Mouse (Mus musculus) forebrain, embryonic 10.5 days (tissue): Measurements from ENCODE around the gene Ttc29. TPM values are rescaled to one million over a fixed set of nuclear protein-coding genes. Genes with fewer than 3 reads are reported as not detected.

Experiments
- DNase-seq: peaks from one replicate; pipeline ENCODE4 v3.0.0-alpha.2; 2017; ENCODE audit warnings: low spot score; ENCODE audit errors: extremely low spot score
- H3K27ac ChIP-seq: fragments of 300-500 bp; sonication (generic); 2 replicates; pipeline ENCODE4 v1.5.1; 2016; ENCODE audit warnings: mild to moderate bottlenecking
- H3K27me3 ChIP-seq: fragments of 300-500 bp; sonication (generic); 2 replicates; pipeline ENCODE4 v1.6.1; 2016; ENCODE audit warnings: mild to moderate bottlenecking; ENCODE audit not compliant: poor library complexity, severe bottlenecking
- H3K36me3 ChIP-seq: fragments of 300-500 bp; sonication (generic); replicated peaks from 2 replicates; pipeline ENCODE4 v1.6.1; 2016; ENCODE audit warnings: mild to moderate bottlenecking, moderate library complexity
- H3K4me1 ChIP-seq: fragments of 300-500 bp; sonication (generic); 2 replicates; pipeline ENCODE4 v1.6.1; 2016
- H3K4me3 ChIP-seq: fragments of 300-500 bp; sonication (generic); 2 replicates; pipeline ENCODE4 v1.5.1; 2016; ENCODE audit warnings: mild to moderate bottlenecking, moderate library complexity
- H3K9me3 ChIP-seq: fragments of 300-500 bp; sonication (generic); 2 replicates; pipeline ENCODE4 v1.6.1; 2016; ENCODE audit warnings: mild to moderate bottlenecking, moderate library complexity
- WGBS: fragments of 180-500 bp; shearing (Covaris S2); methylation state at CpG from one replicate; pipeline ENCODE4 v1.1.7; 2016; 5-methylcytosine and 5-hydroxymethylcytosine counted together
- polyA plus RNA-seq: library from polyadenylated mRNA; unstranded; fragments of >200 nt; fragmentation: Nextera tagmentation; extraction: Ambion mirVana; gene quantifications from 2 replicates; pipeline ENCODE4 v1.2.1, GENCODE M21; 2016

The Ttc29 gene
- polyA plus RNA-seq, 1 experiment from 2014 or later = 0.21 TPM

DNA sequence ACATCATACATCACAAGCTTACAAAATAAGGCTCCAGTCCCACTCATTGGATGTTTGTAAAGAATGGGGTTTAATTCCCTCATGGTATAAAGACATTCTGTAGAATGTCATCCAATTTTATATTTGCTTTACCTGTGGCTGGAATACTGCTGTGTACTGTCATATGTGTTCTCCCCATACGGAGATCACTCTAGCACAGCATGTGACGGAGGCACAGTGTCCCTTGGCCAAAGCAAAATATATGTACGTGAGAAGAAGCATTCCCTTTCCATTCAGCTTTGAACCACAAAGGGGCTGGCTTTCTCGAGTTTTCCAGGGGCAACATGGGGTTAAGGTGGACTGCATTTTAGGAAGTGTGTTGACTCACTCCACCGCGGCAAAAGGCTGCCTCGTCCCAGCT, 132.6 kb downstream of the Ttc29 start:
- WGBS = 46% methylated on average over 7 of the region's 7 CpGs
- H3K9me3 ChIP-seq = no peaks in the 10 kb centered on the region
- DNase-seq = no peak
- H3K27me3 ChIP-seq = peaks cover 17% of the 10 kb centered on the region; the same call in 1 of the 2 replicates
- no peak overlapping the region for H3K27ac ChIP-seq
- H3K4me1 ChIP-seq = peaks cover 17% of the 10 kb centered on the region
- H3K36me3 ChIP-seq = no peaks in the 10 kb centered on the region
- H3K4me3 ChIP-seq = no peak overlapping the region

DNA sequence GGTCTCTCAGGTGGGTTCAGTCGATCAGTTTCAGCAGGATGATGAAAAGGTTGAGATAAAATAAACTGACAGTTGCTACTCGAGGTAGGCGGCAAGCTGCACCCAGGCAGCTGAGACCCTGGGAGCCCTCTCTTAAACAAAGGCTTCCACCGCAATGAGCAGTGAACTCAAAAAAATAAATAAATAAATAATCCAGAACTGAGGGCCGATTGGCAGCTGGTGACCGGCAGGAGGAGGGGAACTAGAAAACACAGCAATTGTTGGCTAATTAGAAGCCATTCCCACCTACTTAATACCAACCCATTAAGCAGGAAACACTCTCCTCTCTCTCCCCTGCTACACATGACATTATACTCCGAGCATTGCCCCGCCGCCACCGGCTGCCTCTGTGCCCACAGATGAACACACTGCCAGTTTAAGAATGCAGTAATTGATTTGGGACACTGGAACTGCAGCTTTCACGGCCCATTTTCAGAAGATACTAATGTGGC, 133.1 kb downstream of the Ttc29 start:
- H3K9me3 ChIP-seq = no peaks in the 10 kb centered on the region
- peaks cover 12% of the 10 kb centered on the region for H3K4me1 ChIP-seq
- no peak overlapping the region for H3K27ac ChIP-seq
- peak; percentile 16 for DNase-seq
- H3K27me3 ChIP-seq = peaks cover 17% of the 10 kb centered on the region; the same call in 1 of the 2 replicates
- H3K4me3 ChIP-seq = no peak overlapping the region
- H3K36me3 ChIP-seq = no peaks in the 10 kb centered on the region
- WGBS = 28% methylated on average over 11 of the region's 11 CpGs

DNA sequence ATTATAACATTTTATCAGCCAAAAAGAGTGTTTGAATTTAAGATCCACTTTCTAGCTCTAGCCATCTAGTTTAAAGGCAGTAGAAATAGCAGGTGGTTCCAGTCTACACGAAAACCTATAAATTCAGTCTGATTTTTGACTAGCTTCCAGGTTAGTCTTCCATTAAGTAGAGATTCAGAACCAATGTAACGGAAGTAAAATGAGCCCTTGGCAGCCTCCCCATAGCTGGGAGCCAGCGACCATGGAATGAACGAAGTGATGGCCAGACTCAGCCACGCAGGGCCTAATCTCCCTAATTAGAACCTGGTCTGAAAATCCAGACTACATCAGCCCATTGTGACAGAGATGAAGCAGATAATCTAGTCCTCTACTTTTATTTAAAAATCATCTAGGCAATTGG, 140.8 kb downstream of the Ttc29 start:
- no peak overlapping the region for H3K4me3 ChIP-seq
- no peaks in the 10 kb centered on the region for H3K9me3 ChIP-seq
- peaks cover 1% of the 10 kb centered on the region; the same call in 1 of the 2 replicates for H3K4me1 ChIP-seq
- no peaks in the 10 kb centered on the region for H3K27me3 ChIP-seq
- no peak overlapping the region for H3K27ac ChIP-seq
- no peaks in the 10 kb centered on the region for H3K36me3 ChIP-seq
- DNase-seq = no peak
- WGBS = 66% methylated on average over 5 of the region's 5 CpGs

DNA sequence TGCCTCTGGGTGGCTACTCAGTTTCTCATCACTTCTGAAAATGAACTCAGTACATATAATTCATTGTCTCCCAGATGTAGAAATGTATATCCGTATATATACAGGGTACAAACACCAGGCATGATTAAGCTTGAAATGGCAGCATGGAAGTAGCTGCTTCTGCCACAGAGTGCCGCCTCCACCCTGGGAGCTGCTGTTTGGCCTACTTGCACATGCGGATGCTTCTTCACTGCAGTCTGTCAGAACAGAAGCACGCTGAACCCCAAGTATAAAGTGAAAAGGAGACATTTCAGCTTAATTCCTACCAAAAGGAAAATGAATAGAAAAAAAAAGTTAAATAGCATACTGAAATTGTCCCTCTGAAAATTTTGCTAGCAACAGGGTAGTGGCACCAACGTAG, 141.7 kb downstream of the Ttc29 start:
- H3K27me3 ChIP-seq = no peaks in the 10 kb centered on the region
- no peaks in the 10 kb centered on the region for H3K36me3 ChIP-seq
- no peak overlapping the region for H3K27ac ChIP-seq
- H3K4me3 ChIP-seq = no peak overlapping the region
- no peaks in the 10 kb centered on the region for H3K9me3 ChIP-seq
- peaks cover 7% of the 10 kb centered on the region; the same call in 1 of the 2 replicates for H3K4me1 ChIP-seq
- DNase-seq = no peak
- 86% methylated on average over 5 of the region's 5 CpGs for WGBS

DNA sequence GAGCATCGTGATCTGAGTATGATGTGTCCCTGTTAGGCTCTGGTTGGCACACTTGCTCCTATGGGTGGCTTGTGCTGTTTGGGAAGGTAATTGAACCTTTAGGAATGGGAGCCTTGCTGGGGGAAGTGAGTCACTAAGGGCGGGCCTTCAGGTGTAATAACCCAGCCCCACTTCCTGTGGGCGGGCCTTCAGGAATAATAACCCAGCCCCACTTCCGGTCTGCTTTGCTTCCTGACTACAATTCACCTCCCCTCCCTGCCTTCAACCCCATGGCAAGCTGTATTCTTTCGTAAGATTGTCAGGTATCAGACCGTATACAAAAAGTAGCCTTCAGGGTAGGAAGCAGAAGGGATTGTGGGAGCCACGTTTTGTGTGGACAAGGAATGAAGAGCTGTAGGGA, 177.7 kb downstream of the Ttc29 start:
- Histone ChIP-seq H3K4me1 (no peaks in the 10 kb centered on the region), H3K36me3 (no peaks in the 10 kb centered on the region), H3K27me3 (no peaks in the 10 kb centered on the region), H3K9me3 (no peaks in the 10 kb centered on the region), H3K4me3 (no peak overlapping the region), H3K27ac (no peak overlapping the region)
- 90% methylated on average over 7 of the region's 7 CpGs for WGBS
- no peak for DNase-seq

DNA sequence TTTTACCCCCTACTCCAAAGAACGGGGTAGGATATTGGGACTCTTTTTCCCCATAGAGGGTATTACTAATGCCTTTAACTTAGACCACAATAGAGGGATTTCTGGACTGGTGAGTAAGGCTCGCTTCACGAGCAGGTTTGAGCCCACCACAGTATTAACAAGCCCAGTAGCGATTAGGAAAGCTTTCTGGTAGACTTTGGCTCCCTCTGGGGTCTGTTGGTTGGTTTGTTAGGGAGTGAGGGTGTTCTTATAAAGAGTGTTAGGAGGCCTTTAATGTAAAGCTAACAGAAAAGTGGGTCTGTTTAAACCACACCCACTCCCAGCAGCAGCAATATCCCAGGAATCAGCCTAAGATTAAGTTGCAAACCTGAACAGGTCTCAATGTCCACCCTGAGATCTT, 206.2 kb downstream of the Ttc29 start:
- Histone ChIP-seq H3K9me3 (no peaks in the 10 kb centered on the region), H3K27ac (no peak overlapping the region), H3K27me3 (peaks cover 74% of the 10 kb centered on the region), H3K4me3 (0 out of 2 replicates have a peak overlapping the region, but pooled peaks have one; percentile 50), H3K36me3 (no peaks in the 10 kb centered on the region), H3K4me1 (peaks cover 19% of the 10 kb centered on the region)
- WGBS = 12% methylated on average over 4 of the region's 4 CpGs
- DNase-seq = no peak

DNA sequence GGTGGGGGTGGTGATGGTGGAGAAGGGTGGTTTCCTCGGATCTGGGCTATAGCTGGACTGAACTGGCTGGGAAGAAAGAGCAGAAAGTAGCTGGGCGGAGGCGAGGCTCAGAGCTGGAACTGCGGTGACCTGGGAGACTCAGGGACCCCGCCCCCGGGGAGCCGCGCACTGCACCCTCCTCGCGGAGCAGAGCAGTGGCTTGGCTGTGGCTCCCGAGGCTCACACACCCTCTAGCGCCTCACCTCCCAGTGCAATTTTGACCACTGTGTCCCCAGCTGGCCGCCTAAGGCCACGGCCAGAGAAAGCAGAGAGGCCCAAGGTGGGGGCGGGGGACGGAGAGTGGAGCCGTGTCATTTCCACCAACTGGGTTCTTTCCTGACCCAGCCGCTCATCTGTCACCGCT, 207.0 kb downstream of the Ttc29 start:
- WGBS = 0% methylated on average over 19 of the region's 19 CpGs

DNA sequence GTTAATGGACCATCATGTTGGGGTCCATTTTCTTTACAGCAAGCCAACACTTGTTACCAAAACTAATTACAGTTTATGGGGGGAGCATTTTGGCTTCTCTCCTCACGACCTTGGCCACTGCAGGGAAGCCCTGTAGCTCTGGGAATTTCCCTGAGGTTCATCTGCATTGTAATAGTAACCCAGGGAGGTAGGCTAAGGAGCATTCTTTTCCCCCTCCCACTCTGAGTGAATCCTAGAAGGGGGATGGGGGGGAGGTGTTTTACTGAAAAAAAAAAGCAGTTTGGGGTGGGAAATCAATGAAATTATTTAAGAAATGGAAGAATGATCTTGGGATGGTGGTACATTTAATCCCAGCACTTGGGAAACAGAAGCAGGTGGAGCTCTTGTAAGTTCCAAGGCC, 210.8 kb downstream of the Ttc29 start:
- no peak for DNase-seq
- peaks cover 34% of the 10 kb centered on the region for H3K4me1 ChIP-seq
- no peaks in the 10 kb centered on the region for H3K36me3 ChIP-seq
- H3K27me3 ChIP-seq = peaks cover 100% of the 10 kb centered on the region
- 0% methylated on average over 1 of the region's 1 CpGs for WGBS
- H3K27ac ChIP-seq = no peak overlapping the region
- H3K9me3 ChIP-seq = no peaks in the 10 kb centered on the region
- no peak overlapping the region for H3K4me3 ChIP-seq

More for the DNA sequence above, 207.0 kb downstream of the Ttc29 start:
- Histone ChIP-seq H3K27ac (0 out of 2 replicates have a peak overlapping the region, but pooled peaks have one; percentile 44), H3K36me3 (no peaks in the 10 kb centered on the region), H3K9me3 (no peaks in the 10 kb centered on the region), H3K4me1 (peaks cover 19% of the 10 kb centered on the region), H3K27me3 (peaks cover 82% of the 10 kb centered on the region), H3K4me3 (peak overlapping the region; percentile 50)
- peak; percentile 35 for DNase-seq

DNA sequence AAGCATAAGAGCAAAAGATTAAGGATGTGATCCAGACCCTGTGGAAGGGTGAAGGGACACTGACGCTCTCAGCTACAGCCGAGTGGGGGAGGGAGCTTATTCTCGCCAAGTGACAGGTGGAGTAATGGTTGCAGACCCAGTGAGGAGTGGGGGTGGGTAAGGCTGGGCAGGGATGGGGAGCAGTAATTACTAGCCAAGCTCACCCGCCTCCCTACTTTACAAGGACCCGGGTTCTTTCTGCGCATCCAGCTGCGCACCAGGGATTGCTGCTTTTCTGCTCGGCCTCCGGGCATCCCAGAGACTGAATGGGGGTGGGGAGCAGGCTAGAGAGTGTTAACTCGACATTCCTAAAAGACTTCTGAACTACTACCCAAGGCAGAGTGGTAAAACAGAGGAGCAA, 213.4 kb downstream of the Ttc29 start:
- Histone ChIP-seq H3K36me3 (no peaks in the 10 kb centered on the region), H3K27ac (no peak overlapping the region), H3K4me1 (peaks cover 15% of the 10 kb centered on the region), H3K4me3 (peak overlapping the region; percentile 22; the same call in 1 of the 2 replicates), H3K9me3 (no peaks in the 10 kb centered on the region), H3K27me3 (peaks cover 100% of the 10 kb centered on the region)
- under 1% methylated on average over 10 of the region's 10 CpGs for WGBS
- DNase-seq = peak; percentile 21

DNA sequence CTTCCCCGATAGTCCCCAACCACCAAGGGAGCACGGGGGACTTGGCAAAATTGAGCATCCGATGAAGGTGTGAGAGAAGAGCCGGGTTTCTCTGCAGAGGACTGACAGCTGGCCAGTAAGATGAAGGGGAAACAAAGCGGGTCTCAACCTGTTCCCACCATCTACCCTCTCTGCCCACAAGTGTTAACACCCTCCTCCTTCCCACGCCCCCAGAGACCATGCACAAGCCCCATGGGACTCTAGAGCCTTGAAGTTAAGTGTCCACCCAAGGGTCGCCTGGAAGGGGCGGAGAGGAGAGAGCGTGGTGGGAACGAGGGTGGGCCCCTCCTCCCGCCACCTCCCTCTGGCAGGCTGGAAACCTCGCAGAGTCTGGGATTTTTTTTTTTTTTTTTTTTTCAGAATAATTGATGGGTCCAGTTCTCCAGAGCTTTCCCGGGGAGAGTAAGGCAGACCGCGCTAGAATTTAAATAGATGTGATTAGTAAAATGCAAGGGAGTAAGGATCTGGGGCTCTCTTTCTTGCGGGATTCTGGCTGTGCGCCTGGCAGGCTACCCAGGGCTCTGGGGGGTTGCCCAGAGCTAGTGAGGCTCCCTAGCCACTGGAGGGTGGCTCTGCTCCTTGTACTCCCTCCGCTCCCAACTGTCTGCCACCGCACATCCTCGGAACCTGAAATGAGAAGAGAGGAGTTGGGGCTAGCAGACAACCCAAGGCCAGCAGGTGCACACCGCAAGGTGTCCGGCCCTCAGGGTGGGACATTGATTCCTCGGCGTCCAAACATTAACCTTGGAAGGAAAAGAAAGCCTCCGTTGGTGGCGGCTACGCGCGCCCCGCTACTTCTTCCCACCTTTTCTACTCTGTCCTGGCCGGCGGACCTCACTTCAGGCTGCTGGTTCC, 214.0 kb downstream of the Ttc29 start:
- under 1% methylated on average over 32 of the region's 32 CpGs for WGBS
- Histone ChIP-seq H3K9me3 (no peaks in the 10 kb centered on the region), H3K4me1 (peaks cover 15% of the 10 kb centered on the region), H3K27me3 (peaks cover 100% of the 10 kb centered on the region), H3K27ac (no peak overlapping the region), H3K4me3 (peak overlapping the region; percentile 22; the same call in 1 of the 2 replicates), H3K36me3 (no peaks in the 10 kb centered on the region)
- peak; percentile 25 for DNase-seq

DNA sequence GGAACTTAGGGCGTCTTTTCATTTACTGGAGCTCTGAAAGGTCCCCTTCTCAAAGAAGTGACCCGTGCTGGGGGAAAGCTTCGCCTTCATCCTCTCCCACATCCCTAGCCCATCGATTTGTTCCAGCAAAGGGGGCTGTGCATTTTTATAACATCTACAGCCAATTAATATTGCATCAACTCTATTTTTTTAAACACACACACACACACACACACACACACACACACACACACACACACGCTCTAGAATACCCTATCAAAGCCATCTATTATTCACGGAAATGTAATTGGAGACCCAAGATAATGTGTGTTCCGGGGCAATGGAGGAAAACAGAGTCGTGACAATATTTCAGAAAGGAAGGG, 214.7 kb downstream of the Ttc29 start:
- Histone ChIP-seq H3K27ac (no peak overlapping the region), H3K4me3 (no peak overlapping the region), H3K9me3 (no peaks in the 10 kb centered on the region), H3K27me3 (peaks cover 100% of the 10 kb centered on the region), H3K4me1 (peaks cover 15% of the 10 kb centered on the region), H3K36me3 (no peaks in the 10 kb centered on the region)
- WGBS = 0% methylated on average over 8 of the region's 8 CpGs
- DNase-seq = no peak

DNA sequence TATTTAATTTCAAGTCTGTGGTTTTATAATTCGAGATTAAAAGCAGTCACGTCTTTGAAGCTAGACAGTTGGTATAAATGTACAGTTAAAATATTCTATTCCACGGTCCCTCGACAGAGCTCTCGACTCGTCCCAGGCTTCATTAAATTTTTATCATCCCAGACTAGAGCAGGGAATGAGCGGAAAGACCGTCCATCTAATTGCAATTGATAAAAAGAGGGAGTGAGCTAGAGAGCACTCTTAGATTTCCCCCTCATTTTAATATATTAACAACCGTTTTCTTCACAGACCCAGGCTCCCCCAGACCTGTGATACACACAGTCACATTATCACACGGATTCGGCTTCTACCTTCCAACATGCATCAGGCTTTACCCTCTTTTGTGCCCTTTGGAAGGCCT, 215.1 kb downstream of the Ttc29 start:
- no peak overlapping the region for H3K27ac ChIP-seq
- H3K4me3 ChIP-seq = no peak overlapping the region
- H3K9me3 ChIP-seq = no peaks in the 10 kb centered on the region
- no peaks in the 10 kb centered on the region for H3K36me3 ChIP-seq
- peaks cover 15% of the 10 kb centered on the region for H3K4me1 ChIP-seq
- H3K27me3 ChIP-seq = peaks cover 100% of the 10 kb centered on the region
- no peak for DNase-seq
- 2% methylated on average over 11 of the region's 11 CpGs for WGBS

DNA sequence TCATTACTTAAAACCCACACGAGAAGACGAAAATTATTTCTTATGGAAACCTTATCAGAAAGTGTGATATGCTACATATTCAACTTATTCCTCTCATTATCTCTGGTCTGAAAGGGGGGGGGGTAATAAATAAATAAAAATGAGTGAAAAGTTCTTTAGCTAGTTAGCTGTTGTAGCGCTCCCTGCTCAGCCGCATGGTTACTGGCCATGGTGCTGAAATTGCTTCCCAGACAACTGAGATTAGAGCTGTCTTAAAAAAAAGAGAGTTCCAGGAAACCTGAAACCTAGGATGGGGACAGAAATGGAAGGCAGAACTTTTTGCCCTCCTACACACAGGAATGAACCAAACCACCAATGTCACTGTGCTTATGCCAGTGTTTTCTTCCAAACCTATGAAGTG, 218.3 kb downstream of the Ttc29 start:
- Histone ChIP-seq H3K4me1 (peaks cover 32% of the 10 kb centered on the region), H3K9me3 (no peaks in the 10 kb centered on the region), H3K27ac (no peak overlapping the region), H3K36me3 (no peaks in the 10 kb centered on the region), H3K4me3 (no peak overlapping the region), H3K27me3 (peaks cover 100% of the 10 kb centered on the region)
- WGBS = 3% methylated on average over 4 of the region's 4 CpGs
- DNase-seq = peak; percentile 60
